Comparison of ENCODE assay signal across 12 mouse cellular contexts in the genomic region with DNA sequence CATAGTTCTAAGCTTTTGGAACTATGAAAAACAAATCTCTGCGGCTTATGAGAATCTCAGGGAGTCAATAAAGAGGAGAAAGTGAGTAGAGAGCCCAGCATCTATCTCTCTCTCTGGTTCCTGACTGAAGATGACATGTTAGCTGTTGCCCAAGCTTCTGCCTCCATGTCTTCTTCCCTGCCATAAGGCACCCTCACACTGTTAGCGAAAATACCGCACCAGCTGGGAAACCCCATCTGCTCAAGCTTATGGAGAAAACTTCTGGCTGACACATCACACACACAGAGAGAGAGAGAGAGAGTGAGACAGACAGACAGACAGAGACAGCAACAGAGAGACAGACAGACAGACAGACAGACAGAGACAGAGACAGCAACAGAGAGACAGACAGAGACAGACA. TPM values are rescaled to one million over a fixed set of nuclear protein-coding genes. Genes with fewer than 3 reads are reported as not detected.
A peak's percentile ranks its signal among the peaks of the same experiment; 100 is the strongest.
DNase-seq lines count a peak whose midpoint lies in the region; TF ChIP-seq lines count a peak whose summit lies in the region.
"Had no signal": no experiment of that assay in that cellular context is flagged by ENCODE, and none has a peak within 500 bp of the region (broad histone marks: within the 10 kb centered on the region; RNA-seq: fewer than 3 reads in every experiment).

No protein-coding gene starts in this region.

- no peak for TF ChIP-seq POLR2A in brain, embryonic 14.5 days (IDR thresholded peaks at IDR 0.05; ENCODE audit: borderline replicate concordance, extremely low read depth, insufficient read depth, insufficient read length, poor library complexity, severe bottlenecking)

- peak; percentile 68 for DNase-seq in brain, embryonic 14.5 days (ENCODE audit: low read depth)
- peak; percentile 9 to 39 for DNase-seq in frontal cortex, postnatal 25 days (ENCODE audit: low spot score in 2 of 2)
- peak; percentile 37 to 57 for DNase-seq in layer of hippocampus, postnatal 25 days (ENCODE audit: extremely low spot score in 1 of 2, low spot score in 1 of 2)
- peak; percentile 63 for DNase-seq in right cerebral cortex, adult 18-20 months
- no peak for DNase-seq in thymus, postnatal 14 days
- DNase-seq in urinary bladder, postnatal 4 days (ENCODE audit: low spot score in 2 of 2): no peak
- DNase-seq in lung, postnatal 25 days (ENCODE audit: low spot score): no peak
- DNase-seq in adrenal gland, adult (ENCODE audit: inconsistent age in 2 of 2, low spot score in 1 of 2): no peak
- DNase-seq: adrenal gland, adult 8-10 months; cerebellum, postnatal 36 days; kidney, adult 2 months had no signal

- TF ChIP-seq CTCF in brain, embryonic 14.5 days (IDR thresholded peaks at IDR 0.05; ENCODE audit: borderline replicate concordance, extremely low read depth, insufficient read depth, insufficient read length): no peak

RNA-seq across cellular contexts. Expression of a gene that starts 15.2 kb away (rescaled TPM):
- polyA plus RNA-seq in brain, embryonic 14.5 days (2012; rRNA removed): 1.3 TPM in 2 replicates
- total RNA-seq in layer of hippocampus, postnatal 25 days (2021): 1 to 10 TPM in 1 of 2 experiments, under 1 TPM in 1; 0.91 to 1.3 TPM
- total RNA-seq: neutrophil, adult 5-6 weeks had no signal

Comparison
In these comparisons a context has a peak if more than half of its experiments do, and no peak if none do; other contexts are left out.
1. DNase-seq: peak in brain, embryonic 14.5 days (single experiment), frontal cortex, postnatal 25 days (2 of 2), layer of hippocampus, postnatal 25 days (2 of 2) and right cerebral cortex, adult 18-20 months (single experiment); none in thymus, postnatal 14 days (single experiment), urinary bladder, postnatal 4 days (0 of 2), lung, postnatal 25 days (single experiment) and adrenal gland, adult (0 of 2).